Mouse (Mus musculus): ENCODE measurements around the gene Ggcx. TPM values are rescaled to one million over a fixed set of nuclear protein-coding genes. Genes with fewer than 3 reads are reported as not detected.

The Ggcx gene
- polyA plus RNA-seq (2015; fragmentation: Nextera tagmentation; extraction: Ambion mirVana) = 17.0 and 22.0 TPM in 2 replicates

DNA sequence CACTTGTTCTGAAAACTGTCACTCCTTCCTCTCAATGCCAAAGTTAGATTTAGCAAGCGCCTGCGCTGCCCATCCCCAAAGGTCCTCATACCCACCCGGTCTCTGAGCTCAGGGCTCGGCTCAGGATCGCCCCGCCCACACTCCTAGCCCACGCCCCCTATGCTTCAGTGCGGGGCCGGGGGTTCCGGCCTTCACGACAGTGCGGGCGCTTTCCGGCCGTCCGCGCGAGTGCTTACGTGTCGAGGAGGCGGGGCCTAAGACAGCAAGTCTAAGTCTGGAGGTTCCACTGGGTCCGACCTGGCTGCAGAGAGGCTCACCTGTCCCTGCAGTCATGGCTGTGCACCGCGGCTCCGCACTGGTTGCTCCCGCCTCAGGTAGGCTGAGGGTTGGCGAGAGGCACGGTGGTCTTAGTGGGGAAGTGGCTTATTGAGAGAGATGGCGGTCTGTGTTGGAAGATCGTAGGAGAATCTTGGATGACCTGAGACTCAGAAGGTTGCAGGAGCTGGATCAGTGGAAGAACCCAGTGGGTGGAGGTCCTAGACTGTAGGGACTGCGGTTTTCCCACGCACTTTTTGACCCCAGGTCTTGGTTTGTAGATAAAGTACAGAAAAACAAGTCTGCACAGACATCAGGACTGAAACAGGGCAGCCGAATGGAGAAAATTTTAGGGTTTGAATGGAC, at the start of gene Ggcx:
Ggcx (plus strand) TSS at position 233 of the 681 bp plus-strand sequence.

DNA sequence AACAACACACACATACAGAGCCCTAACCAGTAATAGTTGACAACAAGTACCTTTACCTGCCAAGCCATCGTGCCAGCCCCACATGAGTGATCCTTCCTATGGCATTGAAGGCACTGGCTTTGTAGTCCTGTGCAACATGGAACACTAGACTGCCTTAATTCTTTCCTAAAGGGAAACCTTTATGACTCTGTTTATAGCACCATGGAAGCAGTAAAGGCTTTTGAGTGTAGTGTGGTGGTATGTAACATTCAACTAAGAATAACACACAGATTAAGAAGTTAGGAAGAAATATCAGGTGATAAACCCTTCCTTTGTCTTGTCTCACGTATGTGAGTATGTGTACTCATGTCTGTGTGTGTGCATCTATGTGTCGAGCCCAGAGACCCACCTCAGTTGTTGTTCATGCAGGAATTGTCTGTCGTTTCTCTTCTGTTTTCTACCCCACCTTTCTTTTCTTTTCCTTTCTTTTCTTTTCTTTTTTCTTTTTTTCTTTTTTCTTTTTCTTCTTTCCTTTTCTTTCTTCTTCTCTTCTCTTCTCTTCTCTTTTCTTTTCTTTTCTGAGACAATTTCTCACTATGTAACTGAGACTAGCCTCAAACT, 47.2 kb upstream of the Ggcx start, which contains the start of gene Rnf181:
Rnf181 (minus strand) TSS at position 113 of the 600 bp plus-strand sequence.

DNA sequence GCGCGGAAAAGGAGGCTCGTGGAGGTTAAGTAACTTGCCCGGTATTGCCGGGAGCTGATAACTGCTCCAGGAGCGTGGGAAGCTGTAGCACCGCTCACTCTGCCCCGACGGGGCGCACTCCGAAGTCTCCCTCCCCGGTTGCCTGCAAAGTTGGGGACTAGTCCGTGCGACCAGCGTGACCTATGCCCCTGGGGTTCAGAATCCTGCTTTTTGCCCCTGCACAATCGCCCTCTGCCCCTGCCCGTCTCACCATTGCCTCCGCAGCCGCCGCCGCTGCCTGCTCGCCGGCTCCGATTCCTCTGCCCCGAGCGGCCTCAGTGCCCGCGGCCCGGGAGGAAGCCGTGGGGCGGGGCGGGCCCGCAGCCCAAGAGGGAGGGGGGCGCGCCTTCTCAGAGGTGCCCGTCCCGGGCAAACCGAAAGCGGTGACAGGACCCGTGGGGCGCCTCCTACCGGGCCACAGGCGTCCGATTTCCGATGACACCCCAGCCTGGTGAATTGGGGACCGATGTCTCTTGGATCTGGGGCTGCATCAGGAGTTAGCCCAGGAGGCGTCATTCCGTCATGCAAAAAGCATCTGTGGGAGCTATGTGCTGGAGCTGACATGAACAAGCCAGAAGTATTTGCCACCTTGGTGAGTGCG, 33.9 kb upstream of the Ggcx start, which contains the start of gene Vamp5:
Vamp5 (minus strand) TSS at position 338 of the 640 bp plus-strand sequence.

DNA sequence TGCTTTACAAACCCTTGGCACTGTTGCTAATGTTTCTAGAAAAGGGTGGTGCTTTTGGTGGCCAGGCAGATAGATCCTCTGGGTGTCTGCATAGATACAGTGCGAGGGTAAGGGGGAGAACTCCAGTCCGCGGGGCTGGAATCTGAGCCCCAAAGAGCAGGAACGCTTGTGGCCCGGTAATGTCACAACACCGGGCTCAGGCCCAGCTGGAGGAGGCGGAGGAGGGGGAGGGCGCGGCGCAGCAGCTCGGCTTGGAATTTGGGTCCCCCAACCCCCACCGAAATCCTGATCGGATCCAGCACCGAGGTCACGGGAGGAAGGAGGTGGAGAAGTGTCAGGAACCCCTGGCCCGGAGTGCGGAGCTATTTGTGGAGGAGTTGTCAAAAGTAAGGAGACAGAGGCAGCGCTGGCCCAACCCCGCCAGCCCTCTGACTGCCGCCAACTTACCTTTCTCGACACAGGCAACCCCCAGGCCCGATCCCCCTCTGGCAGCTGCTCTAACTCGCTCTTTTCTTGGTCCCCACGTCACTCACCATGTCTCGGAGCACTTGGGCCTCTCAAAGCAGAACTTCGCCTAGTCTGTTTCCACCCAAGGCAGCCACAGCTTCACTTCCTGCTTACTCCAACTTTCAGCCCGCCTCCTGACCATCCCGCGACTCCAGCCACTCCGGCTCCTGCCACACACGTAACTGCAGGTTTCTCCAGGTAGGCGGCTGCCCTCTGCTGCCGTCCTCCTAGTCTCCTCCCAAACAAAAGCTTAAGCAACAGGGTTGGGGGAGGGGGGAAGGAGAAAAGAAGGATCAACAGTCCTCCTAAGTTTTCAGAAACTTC, 24.0 kb upstream of the Ggcx start, which contains the start of gene Vamp8:
Vamp8 (minus strand) TSS at position 763 of the 831 bp plus-strand sequence.

DNA sequence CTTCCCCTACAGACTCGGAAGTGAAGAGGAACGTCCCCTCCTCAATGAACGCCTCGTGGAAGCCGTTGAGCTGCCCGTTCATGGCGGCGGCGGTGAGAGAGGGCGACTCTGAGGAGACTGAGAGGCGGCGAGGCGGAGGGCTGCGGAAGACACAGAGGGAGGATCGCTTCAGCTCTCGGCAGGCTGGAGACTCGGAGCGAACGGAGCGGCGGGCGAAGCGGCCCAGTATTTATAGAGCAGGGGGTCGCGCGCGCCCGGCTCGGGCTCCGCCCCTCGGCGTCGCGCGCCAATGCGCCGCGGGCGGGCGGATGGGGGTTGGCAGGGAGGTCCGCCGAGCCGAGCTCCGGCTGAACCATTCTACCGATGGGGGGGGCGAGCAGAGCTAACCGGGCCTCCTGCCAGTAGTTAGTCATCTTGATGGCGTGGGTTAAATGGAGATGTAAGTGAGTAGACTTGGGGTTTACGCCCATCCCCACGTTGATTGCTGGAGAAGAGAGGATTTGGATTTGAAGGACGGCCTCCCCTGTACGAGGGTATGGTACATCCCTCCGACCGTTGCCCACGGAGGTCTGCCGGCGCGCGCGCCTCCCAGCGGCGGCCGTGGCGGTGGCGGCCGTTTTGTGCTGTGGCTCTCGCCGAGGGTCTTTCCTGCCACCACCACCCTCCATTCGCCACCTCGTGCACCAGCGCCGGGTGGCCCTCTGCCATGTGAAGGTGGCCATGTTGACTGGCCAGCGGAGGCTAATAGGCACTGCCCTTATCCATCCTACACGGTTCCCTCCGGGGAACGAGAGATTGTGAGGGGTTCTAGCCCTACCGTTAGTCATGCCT, 25.5 kb downstream of the Ggcx start, which contains the start of gene Mat2a:
Mat2a (minus strand) TSS at position 204 of the 831 bp plus-strand sequence.

Other genes starting within 250 kb of the Ggcx start
- 12.0 and 14.6 TPM in 2 replicates for gene Atoh8, start 178.7 kb upstream of the Ggcx start, polyA plus RNA-seq (2015; fragmentation: Nextera tagmentation; extraction: Ambion mirVana)
- gene Sftpb, start 109.7 kb upstream of the Ggcx start, polyA plus RNA-seq (2015; fragmentation: Nextera tagmentation; extraction: Ambion mirVana) = not detected in 2 replicates
- gene Usp39, start 69.1 kb upstream of the Ggcx start, polyA plus RNA-seq (2015; fragmentation: Nextera tagmentation; extraction: Ambion mirVana) = 18.8 and 21.3 TPM in 2 replicates
- 16.3 and 18.0 TPM in 2 replicates for gene 0610030E20Rik, start 67.0 kb upstream of the Ggcx start, polyA plus RNA-seq (2015; fragmentation: Nextera tagmentation; extraction: Ambion mirVana)
- gene Tmem150a, start 58.9 kb upstream of the Ggcx start, polyA plus RNA-seq (2015; fragmentation: Nextera tagmentation; extraction: Ambion mirVana) = 9.7 and 11.4 TPM in 2 replicates
- 93.4 and 95.6 TPM in 2 replicates for gene Rnf181, start 47.4 kb upstream of the Ggcx start, polyA plus RNA-seq (2015; fragmentation: Nextera tagmentation; extraction: Ambion mirVana)
- 36.2 and 36.3 TPM in 2 replicates for gene Vamp5, start 33.8 kb upstream of the Ggcx start, polyA plus RNA-seq (2015; fragmentation: Nextera tagmentation; extraction: Ambion mirVana)
- 185 and 223 TPM in 2 replicates for gene Vamp8, start 23.6 kb upstream of the Ggcx start, polyA plus RNA-seq (2015; fragmentation: Nextera tagmentation; extraction: Ambion mirVana)
- gene Mat2a, start 25.2 kb downstream of the Ggcx start, polyA plus RNA-seq (2015; fragmentation: Nextera tagmentation; extraction: Ambion mirVana) = 183 and 218 TPM in 2 replicates
- gene Sh2d6, start 107.4 kb downstream of the Ggcx start, polyA plus RNA-seq (2015; fragmentation: Nextera tagmentation; extraction: Ambion mirVana) = 0.37 TPM in 2 replicates
- gene Capg, start 130.1 kb downstream of the Ggcx start, polyA plus RNA-seq (2015; fragmentation: Nextera tagmentation; extraction: Ambion mirVana) = 172 and 260 TPM in 2 replicates
- gene Elmod3, start 184.1 kb downstream of the Ggcx start, polyA plus RNA-seq (2015; fragmentation: Nextera tagmentation; extraction: Ambion mirVana) = 8.4 TPM in 2 replicates
- 16.5 and 19.6 TPM in 2 replicates for gene Retsat, start 184.2 kb downstream of the Ggcx start, polyA plus RNA-seq (2015; fragmentation: Nextera tagmentation; extraction: Ambion mirVana)
- gene Tgoln1, start 202.7 kb downstream of the Ggcx start, polyA plus RNA-seq (2015; fragmentation: Nextera tagmentation; extraction: Ambion mirVana) = 27.6 and 30.1 TPM in 2 replicates